Mouse (Mus musculus) liver, postnatal 0 days (tissue): ENCODE results near the gene Ogt.

ENCODE experiments used
- CTCF ChIP-seq: sonication (generic); IDR thresholded peaks from 2 replicates; pipeline ENCODE4 v1.5.1; 2016; ENCODE audit warnings: antibody characterized with exemption, low read depth
- EP300 ChIP-seq: IDR thresholded peaks from 2 replicates; pipeline ENCODE4 v1.6.1; 2016; ENCODE audit warnings: antibody characterized with exemption, low read depth, mild to moderate bottlenecking

GRCm38 (mm10) chrX:101642091-101642490, 2.2 kb downstream of the Ogt start:
- TF ChIP-seq CTCF (no peak), EP300 (no peak)
